Mouse (Mus musculus) gastrocnemius, adult 2 months (tissue): ENCODE results near the gene Pnkd. TPM values are rescaled to one million over a fixed set of nuclear protein-coding genes. Genes with fewer than 3 reads are reported as not detected.

ENCODE experiments used
- DNase-seq: peaks from one replicate; pipeline ENCODE4 v3.0.0; 2022
- H3K27ac ChIP-seq: fragments of 200-600 bp; 2 replicates; pipeline ENCODE4 v1.8.1; 2022; ENCODE audit warnings: mild to moderate bottlenecking
- H3K4me3 ChIP-seq: fragments of 200-600 bp; 2 replicates; pipeline ENCODE4 v1.8.1; 2022; ENCODE audit warnings: mild to moderate bottlenecking, moderate library complexity
- CTCF ChIP-seq: fragments of 200-600 bp; IDR thresholded peaks from 2 replicates; pipeline ENCODE4 v1.8.1; 2022; ENCODE audit warnings: antibody characterized with exemption, mild to moderate bottlenecking, moderate library complexity
- intact Hi-C: fragments of 180-260 bp; cut with DNase I; formaldehyde crosslinking; loops from one replicate; pipeline ENCODE4 v1.15.1; 2025
- total RNA-seq, 2 experiments: library from RNA; stranded (reverse); gene quantifications; 2 replicates each; pipeline ENCODE4 v1.2.3; 2021

Gene Pnkd
- total RNA-seq, 2 experiments from 2014 or later = 45.4 to 70.5 TPM

- H3K4me3 ChIP-seq = peak overlapping the region; percentile 3; the same call in 1 of the 2 replicates
- no peak for TF ChIP-seq CTCF
- no peak for DNase-seq
- intact Hi-C loops = no loop called here
- H3K27ac ChIP-seq = peak overlapping the region; percentile 97
Observed at GRCm38 (mm10) chr1:74293306-74293960, 8.7 kb downstream of the Pnkd start.

DNA sequence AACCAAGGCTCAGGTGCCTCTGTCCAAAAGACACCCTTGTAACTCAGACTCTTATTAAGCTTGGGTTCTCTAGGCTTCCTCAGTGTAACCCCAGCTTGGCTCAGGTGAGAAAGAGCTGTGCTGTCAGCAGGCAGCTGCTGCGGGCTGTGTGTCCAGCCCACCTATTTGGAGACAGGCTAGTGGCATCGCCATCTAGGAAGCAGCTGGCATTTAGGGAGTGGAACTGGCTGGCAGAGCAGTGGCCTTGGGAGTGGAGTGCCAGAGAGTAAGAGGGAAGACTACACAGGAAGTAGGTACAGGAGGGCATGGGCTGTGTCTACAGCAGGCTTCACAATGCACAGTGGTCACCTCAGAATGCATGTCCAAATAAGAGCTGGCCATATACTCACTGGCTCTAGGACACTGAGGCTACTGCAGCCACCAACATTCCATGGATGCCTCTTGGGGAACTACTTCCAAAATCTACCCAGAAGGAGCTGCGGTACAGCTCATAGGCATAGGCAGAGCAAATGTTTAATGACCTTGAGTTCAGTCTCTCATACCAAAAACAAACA is 9.4 kb downstream of the Pnkd start:
- peak overlapping the region; percentile 97 for H3K27ac ChIP-seq
- TF ChIP-seq CTCF = no peak
- H3K4me3 ChIP-seq = peak overlapping the region; percentile 3; the same call in 1 of the 2 replicates
- intact Hi-C loops = no loop called here
- peak; percentile 58 for DNase-seq

- intact Hi-C loops = no loop called here
Observed at GRCm38 (mm10) chr1:74294733-74295455, 10.2 kb downstream of the Pnkd start.

GRCm38 (mm10) chr1:74295456-74296171 is 10.9 kb downstream of the Pnkd start:
- DNase-seq = peak; percentile 97
- intact Hi-C loops = no loop called here
- TF ChIP-seq CTCF = no peak
- peak overlapping the region; percentile 97 for H3K27ac ChIP-seq
- H3K4me3 ChIP-seq = peak overlapping the region; percentile 69

More at GRCm38 (mm10) chr1:74294733-74295455, 10.2 kb downstream of the Pnkd start:
- no peak for DNase-seq
- Histone ChIP-seq H3K27ac (peak overlapping the region; percentile 97), H3K4me3 (peak overlapping the region; percentile 69)
- TF ChIP-seq CTCF = no peak

GRCm38 (mm10) chr1:74296477-74296876 is 11.7 kb downstream of the Pnkd start:
- Histone ChIP-seq H3K4me3 (peak overlapping the region; percentile 69), H3K27ac (peak overlapping the region; percentile 97)
- intact Hi-C loops = no loop called here
- peak; percentile 66 for DNase-seq
- no peak for TF ChIP-seq CTCF

- Histone ChIP-seq H3K4me3 (peak overlapping the region; percentile 69), H3K27ac (peak overlapping the region; percentile 97)
- DNase-seq = peak; percentile 77
- intact Hi-C loops = no loop called here
- no peak for TF ChIP-seq CTCF
Observed at GRCm38 (mm10) chr1:74297269-74297668, 12.5 kb downstream of the Pnkd start.

DNA sequence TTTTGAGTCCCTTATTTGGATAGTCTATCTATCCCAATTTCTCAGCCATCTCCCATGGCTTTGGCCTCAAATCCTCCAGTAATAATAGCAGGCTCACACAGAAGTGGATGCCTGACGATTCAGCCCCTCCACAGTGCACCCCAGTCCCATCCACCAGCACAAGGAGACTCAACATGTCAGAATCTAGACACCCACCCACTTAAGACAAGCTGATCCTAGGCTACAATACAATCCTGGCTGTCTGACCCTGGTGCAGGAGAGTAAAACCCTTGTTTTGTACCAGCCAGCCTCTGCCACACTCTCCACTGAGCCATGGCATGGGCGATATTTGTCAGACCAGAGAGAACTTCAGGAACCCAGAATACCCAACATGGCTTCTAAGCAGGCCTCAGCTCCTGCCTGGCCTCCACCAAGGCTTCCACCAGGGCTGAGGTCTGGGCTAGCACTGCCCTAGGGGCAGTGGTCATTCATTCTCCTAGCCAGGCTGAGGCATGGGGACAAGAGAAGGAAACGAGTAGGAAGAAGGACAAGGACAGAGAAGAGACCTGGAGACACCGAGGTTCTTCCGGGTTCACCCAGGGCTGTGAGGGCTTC is 13.5 kb downstream of the Pnkd start:
- Histone ChIP-seq H3K4me3 (peak overlapping the region; percentile 69), H3K27ac (peak overlapping the region; percentile 97)
- intact Hi-C loops = no loop called here
- no peak for TF ChIP-seq CTCF
- DNase-seq = no peak

- Histone ChIP-seq H3K27ac (peak overlapping the region; percentile 97), H3K4me3 (peak overlapping the region; percentile 69)
- TF ChIP-seq CTCF = no peak
- intact Hi-C loops = no loop called here
- peak; percentile 88 for DNase-seq
Observed at GRCm38 (mm10) chr1:74298996-74299395, 14.3 kb downstream of the Pnkd start.

DNA sequence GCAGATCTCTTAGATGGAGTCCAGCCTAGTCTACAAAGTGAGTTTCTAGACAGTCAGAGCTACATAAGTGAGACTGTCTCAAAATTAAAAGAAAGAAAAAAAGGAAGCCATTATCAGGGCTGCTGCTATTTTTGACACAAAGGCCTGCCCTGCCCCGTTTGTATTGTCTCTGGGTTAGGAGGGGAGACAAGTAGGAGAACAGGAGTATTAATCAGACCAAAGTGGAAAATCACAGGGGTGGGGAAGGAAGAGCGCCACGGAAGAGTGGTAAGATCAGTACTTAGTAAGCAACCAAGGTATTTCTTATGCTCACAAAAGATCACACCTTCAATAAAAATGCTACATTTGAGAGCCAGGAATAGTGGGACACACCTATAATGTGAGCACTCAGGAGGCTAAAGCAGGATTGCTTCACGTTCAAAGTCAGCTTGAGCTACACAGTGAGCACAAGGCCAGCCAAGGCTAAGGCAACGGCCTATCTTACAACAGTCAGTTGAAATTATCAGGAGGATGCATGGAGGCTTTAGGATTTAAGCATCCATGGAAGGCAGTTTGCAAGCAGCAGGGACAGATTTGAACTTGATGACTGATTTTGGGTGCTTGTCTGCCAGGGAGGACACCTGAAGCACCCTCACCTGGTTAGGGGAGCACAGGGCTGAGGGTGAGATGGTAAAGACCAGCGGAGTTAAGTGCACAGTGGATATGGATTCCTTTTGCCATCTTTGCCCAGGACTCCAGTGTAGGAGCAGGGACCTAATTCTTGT is 15.8 kb downstream of the Pnkd start:
- intact Hi-C loops = no loop called here
- H3K4me3 ChIP-seq = peak overlapping the region; percentile 97
- peak overlapping the region; percentile 97 for H3K27ac ChIP-seq
- TF ChIP-seq CTCF = no peak
- DNase-seq = no peak

- TF ChIP-seq CTCF = no peak
- peak overlapping the region; percentile 97 for H3K4me3 ChIP-seq
- no peak for DNase-seq
- H3K27ac ChIP-seq = peak overlapping the region; percentile 97
- intact Hi-C loops = no loop called here
Observed at GRCm38 (mm10) chr1:74302229-74302628, 17.5 kb downstream of the Pnkd start.

DNA sequence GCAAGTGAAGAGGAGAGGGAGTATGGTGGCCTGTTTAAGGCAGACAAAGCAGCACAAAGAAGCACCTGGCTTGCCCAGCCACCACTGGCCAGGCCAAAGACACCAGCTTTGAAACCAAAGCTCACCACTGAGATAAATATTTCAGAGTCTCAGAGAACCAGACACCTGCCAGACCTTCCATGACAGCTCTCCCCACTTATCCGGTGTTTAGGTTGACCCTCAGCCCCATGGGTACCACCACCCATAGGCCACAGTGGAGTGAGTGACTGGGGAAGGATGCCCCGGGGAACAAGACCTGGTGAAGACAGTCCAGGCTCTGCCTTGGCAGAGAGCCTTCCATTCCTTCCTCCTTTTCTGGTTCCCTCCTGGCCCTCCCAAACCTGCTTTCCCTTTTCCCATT is 18.1 kb downstream of the Pnkd start:
- no peak for DNase-seq
- intact Hi-C loops = no loop called here
- peak overlapping the region; percentile 97 for H3K4me3 ChIP-seq
- no peak for TF ChIP-seq CTCF
- peak overlapping the region; percentile 97 for H3K27ac ChIP-seq
